Mouse (Mus musculus): Measurements from ENCODE around the gene Magi3. TPM values are rescaled to one million over a fixed set of nuclear protein-coding genes. Genes with fewer than 3 reads are reported as not detected.
A peak's percentile ranks its signal among the peaks of the same experiment; 100 is the strongest.

The Magi3 gene
- 51.2 TPM for polyA plus RNA-seq (2021)

DNA sequence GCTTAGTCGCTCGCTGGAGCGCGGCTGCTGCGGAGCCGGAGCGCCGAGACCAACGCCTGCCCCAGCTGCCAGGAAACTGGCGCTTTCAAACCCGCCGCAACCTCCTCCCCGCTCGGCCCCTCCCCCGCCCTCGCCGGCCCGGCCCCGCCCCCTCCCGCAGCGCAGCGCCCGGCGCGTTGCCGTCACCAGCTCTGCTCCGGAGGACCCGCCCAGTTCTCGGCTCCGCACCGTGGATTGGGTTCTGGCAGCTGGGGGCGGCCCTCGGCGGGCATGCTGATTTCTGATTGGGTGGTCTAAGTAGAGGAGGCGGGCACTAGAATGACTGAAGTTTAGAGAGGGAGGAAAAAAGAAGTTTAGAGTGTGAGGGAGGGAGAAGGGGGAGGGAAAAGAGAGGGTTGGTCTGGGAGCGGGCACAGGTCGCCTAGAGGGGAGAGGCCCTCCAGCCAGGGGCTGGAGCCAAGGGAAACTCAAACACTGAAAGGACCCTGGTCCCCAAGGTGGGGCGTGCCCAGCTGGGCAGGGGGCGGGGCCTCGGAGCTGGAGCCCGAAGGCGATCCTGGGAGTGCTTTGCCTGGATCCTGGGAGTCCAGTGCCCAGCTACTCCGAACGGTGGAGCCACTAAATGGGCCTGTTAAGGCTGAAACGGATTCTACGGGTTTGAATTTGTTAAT is at the start of gene Magi3:
Gene Magi3, minus strand, starts transcription at position 80 of the 671 bp plus-strand sequence.
- ChIA-PET POLR2A (interaction anchor here (0.5 to 1.4 kb wide), 9 partner anchors 77 to 842 kb away, joined by 3 to 6 read pairs (median 3); no protein-coding TSS in a partner anchor), CTCF (interaction anchor here (0.8 to 2.8 kb wide), 13 partner anchors 10 to 222 kb away, joined by 3 to 19 read pairs (median 5); no protein-coding TSS in a partner anchor)
- DNase-seq (ENCODE audit: low read depth, low spot score): peak; percentile 99
- in situ Hi-C loops (cut with MboI; ENCODE audit: low pct_unique_long_range_greater_than_20kb): loop anchor here (5.0 kb wide), 1 partner anchor 77 kb away; no protein-coding TSS in a partner anchor
- ATAC-seq: peak; percentile 95
- no peak for TF ChIP-seq CTCF (IDR thresholded peaks at IDR 0.05)
- no peaks in the 10 kb centered on the region for H3K27me3 ChIP-seq

DNA sequence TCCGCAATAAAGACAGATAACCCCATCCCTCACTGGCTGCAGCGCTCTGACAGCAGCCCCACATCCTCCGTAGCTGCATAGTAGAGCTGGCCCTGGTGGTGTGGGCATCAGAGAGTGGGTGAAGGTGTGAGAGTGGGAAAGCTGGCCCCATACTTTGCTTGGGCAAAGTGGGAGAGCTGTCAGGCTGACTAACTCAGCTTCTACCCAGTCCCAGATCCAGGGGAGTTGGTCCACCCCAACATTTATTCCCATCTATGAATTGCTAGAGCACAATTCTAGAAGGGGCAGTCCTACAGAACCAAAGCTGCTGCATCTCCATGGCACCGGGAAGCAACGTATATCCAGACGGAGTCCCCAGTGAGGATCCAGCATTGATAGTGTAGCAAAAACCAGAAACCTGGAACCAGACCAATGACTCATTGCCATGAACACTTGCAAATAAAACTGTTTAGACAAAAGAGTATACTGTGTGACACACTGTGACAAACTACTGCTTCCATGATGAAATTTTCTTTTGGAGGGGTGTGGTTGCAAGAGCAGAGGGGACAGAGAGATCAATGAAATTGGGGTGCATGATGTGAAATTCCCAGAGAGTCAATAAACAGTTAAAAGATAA is 44.5 kb upstream of the Magi3 start:
- in situ Hi-C loops (cut with MboI; ENCODE audit: low pct_unique_long_range_greater_than_20kb): no loop called here

GRCm38 (mm10) chr3:104260221-104260620 is 40.0 kb upstream of the Magi3 start:
- no peaks in the 10 kb centered on the region for H3K27me3 ChIP-seq
- ChIA-PET CTCF (interaction anchor here (1.0 to 1.9 kb wide), 4 partner anchors 11 to 140 kb away, joined by 3 to 7 read pairs (median 5); no protein-coding TSS in a partner anchor), POLR2A (no interaction called here)
- TF ChIP-seq CTCF (IDR thresholded peaks at IDR 0.05): no peak
- in situ Hi-C loops (cut with MboI; ENCODE audit: low pct_unique_long_range_greater_than_20kb): no loop called here
- no peak for ATAC-seq
- DNase-seq (ENCODE audit: low read depth, low spot score): no peak

More for the DNA sequence above, 44.5 kb upstream of the Magi3 start:
- ChIA-PET POLR2A (no interaction called here), CTCF (interaction anchor here (1.4 to 1.8 kb wide), 2 partner anchors 10 to 15 kb away, joined by 5 read pairs; no protein-coding TSS in a partner anchor)
- TF ChIP-seq CTCF (IDR thresholded peaks at IDR 0.05): no peak
- ATAC-seq (no peak), DNase-seq (ENCODE audit: low read depth, low spot score) (no peak)
- H3K27me3 ChIP-seq: no peaks in the 10 kb centered on the region

GRCm38 (mm10) chr3:104259168-104259567 is 39.0 kb upstream of the Magi3 start:
- ChIA-PET POLR2A (no interaction called here), CTCF (interaction anchor here (0.7 to 1.8 kb wide), 6 partner anchors 8 to 141 kb away, joined by 3 to 6 read pairs (median 4); no protein-coding TSS in a partner anchor)
- DNase-seq (ENCODE audit: low read depth, low spot score) (no peak), ATAC-seq (no peak)
- no peak for TF ChIP-seq CTCF (IDR thresholded peaks at IDR 0.05)
- no peaks in the 10 kb centered on the region for H3K27me3 ChIP-seq
- in situ Hi-C loops (cut with MboI; ENCODE audit: low pct_unique_long_range_greater_than_20kb): no loop called here

DNA sequence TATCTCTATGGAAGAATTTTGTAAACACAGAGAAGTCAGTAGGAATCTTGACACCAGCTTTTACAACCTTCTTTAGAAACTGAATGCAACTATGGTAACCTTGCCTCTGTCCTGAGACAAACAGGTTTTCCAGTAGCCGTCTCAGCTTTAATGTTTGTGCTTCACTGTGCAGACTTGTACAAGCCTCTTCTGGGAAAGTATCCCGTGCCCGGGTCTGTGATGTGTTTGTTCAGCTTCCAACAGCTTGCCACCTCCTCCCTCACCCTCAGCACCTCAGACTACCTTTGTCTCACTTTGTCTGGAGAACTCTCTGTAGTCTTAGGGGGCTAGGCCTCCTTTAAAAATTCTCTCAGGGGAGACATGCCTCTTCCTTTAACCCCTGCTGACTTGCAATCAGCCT is 36.9 kb upstream of the Magi3 start:
- no peak for DNase-seq (ENCODE audit: low read depth, low spot score)
- no peak for ATAC-seq
- POLR2A ChIA-PET: no interaction called here
- TF ChIP-seq CTCF (IDR thresholded peaks at IDR 0.05): no peak
- in situ Hi-C loops (cut with MboI; ENCODE audit: low pct_unique_long_range_greater_than_20kb): no loop called here
- CTCF ChIA-PET: interaction anchor here (0.6 to 2.2 kb wide), 4 partner anchors 9 to 20 kb away, joined by 3 to 5 read pairs (median 4); no protein-coding TSS in a partner anchor
- H3K27me3 ChIP-seq: no peaks in the 10 kb centered on the region

GRCm38 (mm10) chr3:104253760-104254159 is 33.6 kb upstream of the Magi3 start:
- in situ Hi-C loops (cut with MboI; ENCODE audit: low pct_unique_long_range_greater_than_20kb): no loop called here
- TF ChIP-seq CTCF (IDR thresholded peaks at IDR 0.05): no peak
- CTCF ChIA-PET: interaction anchor here (1.5 to 2.5 kb wide), 3 partner anchors 9 to 18 kb away, joined by 4 to 6 read pairs (median 5); no protein-coding TSS in a partner anchor
- POLR2A ChIA-PET: no interaction called here
- DNase-seq (ENCODE audit: low read depth, low spot score) (no peak), ATAC-seq (no peak)
- no peaks in the 10 kb centered on the region for H3K27me3 ChIP-seq

- no peak for DNase-seq (ENCODE audit: low read depth, low spot score)
- no peak for ATAC-seq
- ChIA-PET POLR2A (no interaction called here), CTCF (interaction anchor here (0.8 to 2.7 kb wide), 2 partner anchors 9 to 12 kb away, joined by 3 to 7 read pairs; no protein-coding TSS in a partner anchor)
- TF ChIP-seq CTCF (IDR thresholded peaks at IDR 0.05): no peak
- no peaks in the 10 kb centered on the region for H3K27me3 ChIP-seq
- in situ Hi-C loops (cut with MboI; ENCODE audit: low pct_unique_long_range_greater_than_20kb): no loop called here
These were observed 27.7 kb upstream of the Magi3 start for GRCm38 (mm10) chr3:104247850-104248249.

GRCm38 (mm10) chr3:104247057-104247456 is 26.9 kb upstream of the Magi3 start:
- POLR2A ChIA-PET: interaction anchor here (0.6 kb wide), 1 partner anchor 345 kb away, joined by 3 read pairs; no protein-coding TSS in a partner anchor
- no peak for DNase-seq (ENCODE audit: low read depth, low spot score)
- CTCF ChIA-PET: interaction anchor here (0.8 to 2.7 kb wide), 4 partner anchors 10 to 14 kb away, joined by 3 to 7 read pairs (median 5); no protein-coding TSS in a partner anchor
- TF ChIP-seq CTCF (IDR thresholded peaks at IDR 0.05): no peak
- in situ Hi-C loops (cut with MboI; ENCODE audit: low pct_unique_long_range_greater_than_20kb): no loop called here
- no peak for ATAC-seq
- no peaks in the 10 kb centered on the region for H3K27me3 ChIP-seq

GRCm38 (mm10) chr3:104244373-104244772 is 24.2 kb upstream of the Magi3 start:
- TF ChIP-seq CTCF (IDR thresholded peaks at IDR 0.05): no peak
- in situ Hi-C loops (cut with MboI; ENCODE audit: low pct_unique_long_range_greater_than_20kb): loop anchor here (5.0 kb wide), 1 partner anchor 33 kb away; no protein-coding TSS in a partner anchor
- no peak for ATAC-seq
- no peaks in the 10 kb centered on the region for H3K27me3 ChIP-seq
- no peak for DNase-seq (ENCODE audit: low read depth, low spot score)
- CTCF ChIA-PET: interaction anchor here (1.4 to 2.4 kb wide), 3 partner anchors 9 to 15 kb away, joined by 3 to 6 read pairs (median 5); no protein-coding TSS in a partner anchor
- POLR2A ChIA-PET: no interaction called here

DNA sequence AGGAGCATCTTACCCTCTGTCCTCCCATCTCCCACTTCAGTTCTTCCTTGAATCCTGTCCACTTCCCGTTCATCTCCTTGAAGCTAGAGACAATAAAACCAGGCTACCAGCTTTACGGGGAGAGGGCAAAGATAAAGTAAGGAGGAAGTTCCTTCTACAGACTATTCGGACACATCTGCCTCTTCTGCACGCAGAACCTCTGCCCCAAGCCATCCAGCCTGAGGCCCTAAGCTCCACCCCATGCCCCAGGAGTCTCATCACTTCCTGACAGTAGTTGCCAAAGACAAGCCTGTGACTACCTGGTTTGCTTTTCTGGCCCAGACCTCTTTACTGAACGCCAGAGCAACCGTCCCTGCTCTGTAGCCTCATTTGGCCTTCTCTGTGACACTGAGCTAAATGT is 23.8 kb upstream of the Magi3 start:
- H3K27me3 ChIP-seq: no peaks in the 10 kb centered on the region
- no peak for DNase-seq (ENCODE audit: low read depth, low spot score)
- ChIA-PET CTCF (interaction anchor here (0.7 to 2.4 kb wide), 4 partner anchors 10 to 53 kb away, joined by 3 to 6 read pairs (median 4); no protein-coding TSS in a partner anchor), POLR2A (no interaction called here)
- no peak for ATAC-seq
- in situ Hi-C loops (cut with MboI; ENCODE audit: low pct_unique_long_range_greater_than_20kb): loop anchor here (5.0 kb wide), 1 partner anchor 33 kb away; no protein-coding TSS in a partner anchor
- TF ChIP-seq CTCF (IDR thresholded peaks at IDR 0.05): no peak

Data from Patski (cell line).